Mouse (Mus musculus) bone marrow, adult 2 months (tissue): Measurements from ENCODE around the gene Vstm2b.

Source experiments
- CTCF ChIP-seq: fragments of 200-500 bp; IDR thresholded peaks from 2 replicates; pipeline ENCODE4 v1.5.1; 2011; ENCODE audit warnings: low read length, control low read depth; ENCODE audit not compliant: control insufficient read depth, insufficient read depth
- POLR2A ChIP-seq: fragments of 200-500 bp; IDR thresholded peaks from 2 replicates; pipeline ENCODE4 v1.6.1; 2011; ENCODE audit warnings: low read depth, mild to moderate bottlenecking, control low read depth, low read length, borderline replicate concordance; ENCODE audit not compliant: control insufficient read depth

GRCm38 (mm10) chr7:40884855-40885489, 13.2 kb upstream of the Vstm2b start:
- TF ChIP-seq CTCF (no peak), POLR2A (no peak)
